Mouse (Mus musculus) CH12.LX (cell line): Measurements from ENCODE around the gene Scn4a. TPM values are rescaled to one million over a fixed set of nuclear protein-coding genes. Genes with fewer than 3 reads are reported as not detected.

Experiments used
- DNase-seq: peaks from one replicate; pipeline ENCODE4 v3.0.0-alpha.2; 2013; ENCODE audit errors: extremely low read depth
- H3K27ac ChIP-seq: 2 replicates; pipeline ENCODE4 v1.5.1; 2012; ENCODE audit warnings: low read depth, mild to moderate bottlenecking, control low read depth, moderate library complexity; ENCODE audit not compliant: insufficient read depth
- H3K27me3 ChIP-seq: replicated peaks from 2 replicates; pipeline ENCODE3; 2012; ENCODE audit warnings: inconsistent platforms
- H3K36me3 ChIP-seq, 2 experiments: replicated peaks in 1 of 2; 2 replicates each; pipeline versions ENCODE3 to v1.6.1; 2012; ENCODE audit warnings: inconsistent platforms in 1 of 2, low read length in 1 of 2, mild to moderate bottlenecking in 1 of 2, mixed read lengths in 1 of 2, moderate library complexity in 1 of 2; ENCODE audit not compliant: control insufficient read depth in 1 of 2, insufficient read depth in 1 of 2
- H3K4me1 ChIP-seq, 2 experiments: 2 replicates each; pipeline ENCODE4 v1.6.1; 2012; ENCODE audit warnings: inconsistent platforms in 1 of 2, moderate library complexity in 1 of 2; ENCODE audit not compliant: insufficient read depth in 2 of 2, control insufficient read depth in 1 of 2
- H3K4me2 ChIP-seq: 2 replicates; pipeline ENCODE4 v1.6.1; 2012; ENCODE audit warnings: low read depth, mild to moderate bottlenecking, control low read depth; ENCODE audit not compliant: poor library complexity, insufficient read depth, severe bottlenecking
- H3K4me3 ChIP-seq, 3 experiments: fragments of 150-350 bp in 1 of 3; sonication (generic) in 1 of 3; replicated peaks in 1 of 3; 2 replicates each; pipeline versions ENCODE3 to v1.5.1; 2011 to 2012; ENCODE audit warnings: low read depth in 2 of 3, low read length in 2 of 3, mild to moderate bottlenecking in 2 of 3, moderate library complexity in 2 of 3, control low read depth in 1 of 3, improper control_type of control experiment in 1 of 3, inconsistent platforms in 1 of 3, mixed read lengths in 1 of 3; ENCODE audit not compliant: poor library complexity in 1 of 3
- H3K79me2 ChIP-seq: replicated peaks from 2 replicates; pipeline ENCODE4 v1.6.1; 2012; ENCODE audit warnings: mild to moderate bottlenecking, moderate library complexity; ENCODE audit not compliant: control insufficient read depth, poor library complexity, insufficient read depth, severe bottlenecking; ENCODE audit errors: extremely low read depth
- H3K9ac ChIP-seq: 2 replicates; pipeline ENCODE4 v1.6.1; 2012; ENCODE audit warnings: low read depth, mild to moderate bottlenecking, control low read depth, moderate library complexity; ENCODE audit not compliant: insufficient read depth
- H3K9me3 ChIP-seq: replicated peaks from 2 replicates; pipeline ENCODE3; 2012; ENCODE audit warnings: low read length, inconsistent platforms, mixed read lengths
- BHLHE40 ChIP-seq: IDR thresholded peaks from 2 replicates; pipeline ENCODE4 v1.6.1; 2011; ENCODE audit warnings: mild to moderate bottlenecking, low read depth, low read length, improper control_type of control experiment
- CHD1 ChIP-seq: IDR thresholded peaks from 2 replicates; pipeline ENCODE4 v1.6.1; 2012; ENCODE audit warnings: low read depth, low read length, improper control_type of control experiment, inconsistent platforms
- CHD2 ChIP-seq: IDR thresholded peaks from 2 replicates; pipeline ENCODE4 v1.6.1; 2011; ENCODE audit warnings: low read length, improper control_type of control experiment
- CTCF ChIP-seq, 2 experiments: IDR thresholded peaks in 1 of 2; conservative IDR thresholded peaks in 1 of 2; 2 replicates each; pipeline ENCODE4 v1.5.1; 2011 to 2012; ENCODE audit warnings: low read depth in 2 of 2, low read length in 2 of 2, improper control_type of control experiment in 1 of 2, inconsistent platforms in 1 of 2, mild to moderate bottlenecking in 1 of 2, moderate library complexity in 1 of 2
- E2F4 ChIP-seq: IDR thresholded peaks from 2 replicates; pipeline ENCODE4 v1.6.1; 2011; ENCODE audit warnings: low read depth, low read length, improper control_type of control experiment; ENCODE audit not compliant: insufficient replicate concordance
- ELF1 ChIP-seq: IDR thresholded peaks from 2 replicates; pipeline ENCODE4 v1.6.1; 2014; ENCODE audit warnings: low read depth, mild to moderate bottlenecking, inconsistent platforms, low read length, improper control_type of control experiment
- EP300 ChIP-seq: IDR thresholded peaks from 2 replicates; pipeline ENCODE4 v1.6.1; 2011; ENCODE audit warnings: low read length, improper control_type of control experiment
- ETS1 ChIP-seq: conservative IDR thresholded peaks from 2 replicates; pipeline ENCODE4 v1.6.1; 2012; ENCODE audit warnings: low read depth, mild to moderate bottlenecking, inconsistent platforms, low read length, improper control_type of control experiment, moderate library complexity
- GABPA ChIP-seq: IDR thresholded peaks from 2 replicates; pipeline ENCODE4 v1.6.1; 2012; ENCODE audit warnings: low read depth, low read length, improper control_type of control experiment, inconsistent platforms; ENCODE audit not compliant: insufficient replicate concordance
- HCFC1 ChIP-seq: IDR thresholded peaks from 2 replicates; pipeline ENCODE4 v1.6.1; 2012; ENCODE audit warnings: low read depth, mild to moderate bottlenecking, inconsistent platforms, low read length, improper control_type of control experiment
- IRF4 ChIP-seq: IDR thresholded peaks from 2 replicates; pipeline ENCODE4 v1.6.1; 2014; ENCODE audit warnings: low read depth, mild to moderate bottlenecking, inconsistent platforms, low read length, improper control_type of control experiment
- JUN ChIP-seq: IDR thresholded peaks from 2 replicates; pipeline ENCODE4 v1.6.1; 2011; ENCODE audit warnings: low read depth, mild to moderate bottlenecking, low read length, improper control_type of control experiment, moderate library complexity; ENCODE audit not compliant: insufficient read depth
- JUND ChIP-seq: conservative IDR thresholded peaks from 2 replicates; pipeline ENCODE4 v1.6.1; 2011; ENCODE audit warnings: low read depth, low read length, improper control_type of control experiment
- KAT2A ChIP-seq: IDR thresholded peaks from 2 replicates; pipeline ENCODE4 v1.6.1; 2012; ENCODE audit warnings: low read length, improper control_type of control experiment, inconsistent platforms; ENCODE audit not compliant: insufficient replicate concordance
- MAFK ChIP-seq: IDR thresholded peaks from 2 replicates; pipeline ENCODE4 v1.6.1; 2011; ENCODE audit warnings: low read length, improper control_type of control experiment; ENCODE audit not compliant: insufficient replicate concordance
- MAX ChIP-seq: IDR thresholded peaks from 2 replicates; pipeline ENCODE4 v1.6.1; 2011; ENCODE audit warnings: low read length, improper control_type of control experiment
- MAZ ChIP-seq: IDR thresholded peaks from 2 replicates; pipeline ENCODE4 v1.6.1; 2012; ENCODE audit warnings: low read depth, mild to moderate bottlenecking, inconsistent platforms, low read length, improper control_type of control experiment, moderate library complexity
- MEF2A ChIP-seq: IDR thresholded peaks from 2 replicates; pipeline ENCODE4 v1.6.1; 2014; ENCODE audit warnings: low read depth, mild to moderate bottlenecking, inconsistent platforms, low read length, improper control_type of control experiment, borderline replicate concordance
- MXI1 ChIP-seq: IDR thresholded peaks from 2 replicates; pipeline ENCODE4 v1.6.1; 2011; ENCODE audit warnings: mild to moderate bottlenecking, low read depth, low read length, improper control_type of control experiment
- MYC ChIP-seq: IDR thresholded peaks from 2 replicates; pipeline ENCODE4 v1.6.1; 2011; ENCODE audit warnings: low read depth, mild to moderate bottlenecking, improper control_type of control experiment, low read length
- NELFE ChIP-seq: IDR thresholded peaks from 2 replicates; pipeline ENCODE4 v1.6.1; 2011; ENCODE audit warnings: low read depth, low read length, improper control_type of control experiment
- NRF1 ChIP-seq: IDR thresholded peaks from 2 replicates; pipeline ENCODE4 v1.6.1; 2014; ENCODE audit warnings: low read depth, mild to moderate bottlenecking, inconsistent platforms, low read length, improper control_type of control experiment, moderate library complexity
- PAX5 ChIP-seq: IDR thresholded peaks from 2 replicates; pipeline ENCODE4 v1.6.1; 2012; ENCODE audit warnings: low read length, inconsistent platforms, mixed read lengths
- POLR2A ChIP-seq: IDR thresholded peaks from 2 replicates; pipeline ENCODE4 v1.6.1; 2011; ENCODE audit warnings: low read depth, mild to moderate bottlenecking, improper control_type of control experiment, low read length
- POLR2AphosphoS2 ChIP-seq: IDR thresholded peaks from 2 replicates; pipeline ENCODE4 v1.6.1; 2011; ENCODE audit warnings: low read depth, low read length, improper control_type of control experiment
- RAD21 ChIP-seq: IDR thresholded peaks from 2 replicates; pipeline ENCODE4 v1.6.1; 2011; ENCODE audit warnings: low read depth, mild to moderate bottlenecking, low read length, improper control_type of control experiment, moderate library complexity
- RCOR1 ChIP-seq: conservative IDR thresholded peaks from 2 replicates; pipeline ENCODE4 v1.6.1; 2012; ENCODE audit warnings: low read depth, mild to moderate bottlenecking, inconsistent platforms, low read length, improper control_type of control experiment
- SIN3A ChIP-seq: IDR thresholded peaks from 2 replicates; pipeline ENCODE4 v1.6.1; 2012; ENCODE audit warnings: low read length, improper control_type of control experiment, inconsistent platforms
- SMC3 ChIP-seq: IDR thresholded peaks from 2 replicates; pipeline ENCODE4 v1.6.1; 2011; ENCODE audit warnings: low read depth, low read length, improper control_type of control experiment
- TBP ChIP-seq: conservative IDR thresholded peaks from 2 replicates; pipeline ENCODE4 v1.6.1; 2011; ENCODE audit warnings: low read depth, low read length, improper control_type of control experiment
- TCF12 ChIP-seq: IDR thresholded peaks from 2 replicates; pipeline ENCODE4 v1.6.1; 2014; ENCODE audit warnings: low read depth, mild to moderate bottlenecking, inconsistent platforms, low read length, improper control_type of control experiment
- UBTF ChIP-seq: IDR thresholded peaks from 2 replicates; pipeline ENCODE4 v1.6.1; 2012; ENCODE audit warnings: low read depth, mild to moderate bottlenecking, inconsistent platforms, low read length, improper control_type of control experiment, moderate library complexity
- USF1 ChIP-seq: IDR thresholded peaks from 2 replicates; pipeline ENCODE4 v1.6.1; 2014; ENCODE audit warnings: low read depth, mild to moderate bottlenecking, inconsistent platforms, low read length, improper control_type of control experiment
- USF2 ChIP-seq: conservative IDR thresholded peaks from 2 replicates; pipeline ENCODE4 v1.6.1; 2011; ENCODE audit warnings: low read depth, low read length, improper control_type of control experiment
- ZC3H11A ChIP-seq: IDR thresholded peaks from 2 replicates; pipeline ENCODE4 v1.6.1; 2012; ENCODE audit warnings: low read depth, mild to moderate bottlenecking, inconsistent platforms, low read length, improper control_type of control experiment
- ZKSCAN1 ChIP-seq: IDR thresholded peaks from 2 replicates; pipeline ENCODE4 v1.6.1; 2012; ENCODE audit warnings: low read depth, inconsistent platforms, low read length, improper control_type of control experiment, borderline replicate concordance
- ZMIZ1 ChIP-seq: IDR thresholded peaks from 2 replicates; pipeline ENCODE4 v1.6.1; 2012; ENCODE audit warnings: low read depth, mild to moderate bottlenecking, inconsistent platforms, low read length, improper control_type of control experiment
- ZNF384 ChIP-seq: IDR thresholded peaks from 2 replicates; pipeline ENCODE4 v1.6.1; 2012; ENCODE audit warnings: low read depth, low read length, improper control_type of control experiment, inconsistent platforms
- dilution Hi-C: fragments of 300-500 bp; cut with MboI; formaldehyde crosslinking; loops from 2 replicates; pipeline ENCODE4 v1.14.3; 2020; ENCODE audit warnings: low sequenced_read_pairs; ENCODE audit not compliant: extremely low pct_unique_long_range_greater_than_20kb, extremely low pct_ligation_motif_present
- in situ Hi-C: fragments of 300-500 bp; cut with MboI; formaldehyde crosslinking; loops from 3 replicates; pipeline ENCODE4 v1.14.3; 2019; ENCODE audit warnings: low sequenced_read_pairs, low pct_ligation_motif_present, low pct_unique_long_range_greater_than_20kb, mixed read lengths
- polyA plus RNA-seq: library from polyadenylated mRNA; unstranded; fragments of >175 nt; gene quantifications from 2 replicates; pipeline ENCODE4 v1.2.1, GENCODE M21; 2012; ENCODE audit warnings: low read depth; ENCODE audit not compliant: insufficient read length
- total RNA-seq, 2 experiments: library from RNA; depleted of rRNA; stranded (reverse); fragments of 300-350 nt in 1 of 2; fragments of >200 nt in 1 of 2; gene quantifications; 2 replicates each; pipeline ENCODE4 v1.2.3; 2012 to 2014

The Scn4a gene
- total and polyA plus RNA-seq, 3 experiments, result 0.55 to 0.97 (median 0.64) TPM

GRCm38 (mm10) chr11:106272644-106273310 is 80.3 kb downstream of the Scn4a start, which contains the start of gene Smarcd2:
Gene Smarcd2 (minus strand): TSS chr11:106272972.
- peaks cover 20 to 54% of the 10 kb centered on the region in 2 experiments for H3K4me1 ChIP-seq
- dilution Hi-C loops, result no loop called here

More at GRCm38 (mm10) chr11:106272644-106273310, 80.3 kb downstream of the Scn4a start, which contains the start of gene Smarcd2:
- Histone ChIP-seq H3K36me3 (peaks cover 1 to 15% of the 10 kb centered on the region in 2 experiments), H3K9ac (peak within 1 kb of the TSS; percentile 81), H3K27me3 (no peaks in the 10 kb centered on the region), H3K9me3 (no peaks in the 10 kb centered on the region), H3K4me2 (peak within 1 kb of the TSS; percentile 95), H3K27ac (peak within 1 kb of the TSS; percentile 22; the same call in 1 of the 2 replicates), H3K79me2 (peaks cover 40% of the 10 kb centered on the region), H3K4me3 (peak within 1 kb of the TSS; percentile 73 to 95 (median 82))
- in situ Hi-C loops, result no loop called here
- DNase-seq, result peak; percentile 100
- TF ChIP-seq HCFC1 (peak; percentile 74), CHD2 (peak; percentile 98), USF2 (peak; percentile 44; the same call in 1 of the 2 replicates), USF1 (no peak), JUN (no peak), KAT2A (peak; percentile 70; the same call in 1 of the 2 replicates), MEF2A (peak; percentile 87; the same call in 1 of the 2 replicates), CHD1 (peak; percentile 25; the same call in 1 of the 2 replicates), SMC3 (0 out of 2 replicates have a peak, but pooled peaks have one; percentile 23), CTCF (conservative IDR thresholded peaks at IDR 0.05 in 1 of 2, IDR thresholded peaks at IDR 0.05 in 1 of 2; ENCODE audit: low read depth in 2 of 2, low read length in 2 of 2) (no peak), NRF1 (no peak), E2F4 (0 out of 2 replicates have a peak, but pooled peaks have one; percentile 37), ELF1 (peak; percentile 91), NELFE (no peak; the same call in 1 of the 2 replicates), UBTF (peak; percentile 99), ZC3H11A (no peak), ZMIZ1 (0 out of 2 replicates have a peak, but pooled peaks have one; percentile 23), SIN3A (peak; percentile 97), MAX (peak; percentile 86), GABPA (no peak), EP300 (no peak), MAFK (0 out of 2 replicates have a peak, but pooled peaks have one; percentile 28), MYC (no peak), RCOR1 (peak; percentile 87; the same call in 1 of the 2 replicates), TCF12 (peak; percentile 79; the same call in 1 of the 2 replicates), PAX5 (no peak), MAZ (peak; percentile 83), RAD21 (no peak), IRF4 (peak; percentile 80), MXI1 (peak; percentile 84), ETS1 (peak; percentile 33), POLR2AphosphoS2 (no peak), BHLHE40 (peak; percentile 68), JUND (no peak), POLR2A (peak; percentile 85), TBP (peak; percentile 77), ZKSCAN1 (no peak), ZNF384 (no peak)
